Mouse (Mus musculus) bone marrow macrophage, adult 2 months (primary cell): Measurements from ENCODE around the gene Eif4a2.

Experiments
- CTCF ChIP-seq: IDR thresholded peaks from 2 replicates; pipeline ENCODE4 v1.5.1; 2012; ENCODE audit warnings: low read depth, mild to moderate bottlenecking, low read length, moderate library complexity
- POLR2A ChIP-seq: IDR thresholded peaks from 2 replicates; pipeline ENCODE4 v1.6.1; 2012; ENCODE audit warnings: mild to moderate bottlenecking, low read depth, low read length, borderline replicate concordance

GRCm38 (mm10) chr16:23132336-23132735 lies 25.1 kb downstream of the Eif4a2 start:
- TF ChIP-seq CTCF, result no peak
- TF ChIP-seq POLR2A, result no peak
